Mouse (Mus musculus) liver, embryonic 15.5 days (tissue): ENCODE data around the gene Pex7. TPM values are rescaled to one million over a fixed set of nuclear protein-coding genes. Genes with fewer than 3 reads are reported as not detected.

Experiments
- ATAC-seq: fragments of 200-750 bp; cut with Nextera tagmentation; 2 replicates; pipeline ENCODE4 v1.8.0; 2017; ENCODE audit warnings: moderate number of reproducible peaks, mild to moderate bottlenecking, moderate library complexity; ENCODE audit not compliant: insufficient read depth
- H3K27ac ChIP-seq: fragments of 300-500 bp; sonication (generic); replicated peaks from 2 replicates; pipeline ENCODE4 v1.5.1; 2015; ENCODE audit warnings: mild to moderate bottlenecking, inconsistent platforms
- H3K27me3 ChIP-seq: fragments of 300-500 bp; sonication (generic); 2 replicates; pipeline ENCODE4 v1.6.1; 2015; ENCODE audit warnings: mild to moderate bottlenecking, inconsistent platforms
- H3K36me3 ChIP-seq: fragments of 300-500 bp; sonication (generic); replicated peaks from 2 replicates; pipeline ENCODE4 v1.6.1; 2015; ENCODE audit warnings: moderate library complexity, mild to moderate bottlenecking, inconsistent platforms
- H3K4me1 ChIP-seq: fragments of 300-500 bp; sonication (generic); replicated peaks from 2 replicates; pipeline ENCODE4 v1.6.1; 2015; ENCODE audit warnings: inconsistent platforms
- H3K4me2 ChIP-seq: fragments of 300-500 bp; sonication (generic); 2 replicates; pipeline ENCODE4 v1.6.1; 2015; ENCODE audit warnings: moderate library complexity, mild to moderate bottlenecking, inconsistent platforms
- H3K4me3 ChIP-seq: fragments of 300-500 bp; sonication (generic); replicated peaks from 2 replicates; pipeline ENCODE4 v1.5.1; 2015; ENCODE audit warnings: mild to moderate bottlenecking, inconsistent platforms
- H3K9ac ChIP-seq: fragments of 300-500 bp; sonication (generic); 2 replicates; pipeline ENCODE4 v1.6.1; 2015; ENCODE audit warnings: moderate library complexity, mild to moderate bottlenecking, inconsistent platforms
- H3K9me3 ChIP-seq: fragments of 300-500 bp; sonication (generic); replicated peaks from 2 replicates; pipeline ENCODE4 v1.6.1; 2016; ENCODE audit warnings: inconsistent platforms
- WGBS: fragments of 180-500 bp; shearing (Covaris S2); methylation state at CpG from one replicate; pipeline ENCODE4 v1.1.7; 2015; ENCODE audit warnings: mixed read lengths; ENCODE audit not compliant: insufficient replicate concordance; 5-methylcytosine and 5-hydroxymethylcytosine counted together
- polyA plus RNA-seq: library from polyadenylated mRNA; unstranded; fragments of >200 nt; fragmentation: Nextera tagmentation; extraction: Ambion mirVana; gene quantifications from 2 replicates; pipeline ENCODE4 v1.2.1, GENCODE M21; 2015

Pex7 gene
- polyA plus RNA-seq = 27.7 and 28.9 TPM in 2 replicates

GRCm38 (mm10) chr10:19907246-19907804 lies at the start of gene Pex7:
Pex7 (minus strand) TSS chr10:19907689.
- Histone ChIP-seq H3K9ac (peak within 1 kb of the TSS; percentile 86), H3K9me3 (no peaks in the 10 kb centered on the region), H3K27ac (peak within 1 kb of the TSS; percentile 88), H3K27me3 (no peaks in the 10 kb centered on the region), H3K4me1 (peaks cover 9% of the 10 kb centered on the region; the same call in 1 of the 2 replicates), H3K4me2 (peak within 1 kb of the TSS; percentile 62), H3K4me3 (peak within 1 kb of the TSS; percentile 85), H3K36me3 (no peaks in the 10 kb centered on the region)
- under 1% methylated on average over 60 of the region's 60 CpGs for WGBS
- peak; percentile 97 for ATAC-seq

DNA sequence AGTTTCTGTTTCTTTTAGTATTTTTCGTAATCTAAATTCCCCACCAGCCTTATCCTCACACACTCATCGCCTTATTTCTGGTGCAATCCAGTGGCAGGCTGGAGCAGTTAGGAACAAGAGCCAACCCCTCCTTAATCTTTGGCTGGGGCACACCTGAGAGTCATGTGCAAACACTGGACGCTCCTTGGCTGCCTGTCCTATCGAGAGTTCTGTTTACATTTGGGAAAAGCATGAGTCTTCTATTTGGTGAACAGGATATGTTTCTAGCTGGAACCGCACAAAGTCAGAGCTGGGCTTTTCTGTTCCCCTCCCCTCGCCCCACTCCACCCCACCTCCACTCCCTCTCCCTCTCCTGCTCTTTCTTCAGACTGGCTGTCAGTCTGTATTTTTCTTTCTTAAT lies 49.3 kb upstream of the Pex7 start:
- Histone ChIP-seq H3K27ac (no peak overlapping the region), H3K9ac (no peak overlapping the region), H3K9me3 (no peaks in the 10 kb centered on the region), H3K36me3 (no peaks in the 10 kb centered on the region), H3K27me3 (no peaks in the 10 kb centered on the region), H3K4me3 (no peak overlapping the region), H3K4me2 (no peak overlapping the region), H3K4me1 (peaks cover 28% of the 10 kb centered on the region)
- 47% methylated on average over 6 of the region's 6 CpGs for WGBS
- no peak for ATAC-seq

- no peaks in the 10 kb centered on the region for H3K27me3 ChIP-seq
- H3K4me1 ChIP-seq = peaks cover 28% of the 10 kb centered on the region
- H3K9ac ChIP-seq = no peak overlapping the region
- H3K4me3 ChIP-seq = no peak overlapping the region
- H3K36me3 ChIP-seq = no peaks in the 10 kb centered on the region
- no peak overlapping the region for H3K27ac ChIP-seq
- H3K9me3 ChIP-seq = no peaks in the 10 kb centered on the region
- H3K4me2 ChIP-seq = no peak overlapping the region
- WGBS = 75% methylated on average over 6 of the region's 6 CpGs
- ATAC-seq = no peak
Measured at GRCm38 (mm10) chr10:19955817-19956216, 48.3 kb upstream of the Pex7 start.

DNA sequence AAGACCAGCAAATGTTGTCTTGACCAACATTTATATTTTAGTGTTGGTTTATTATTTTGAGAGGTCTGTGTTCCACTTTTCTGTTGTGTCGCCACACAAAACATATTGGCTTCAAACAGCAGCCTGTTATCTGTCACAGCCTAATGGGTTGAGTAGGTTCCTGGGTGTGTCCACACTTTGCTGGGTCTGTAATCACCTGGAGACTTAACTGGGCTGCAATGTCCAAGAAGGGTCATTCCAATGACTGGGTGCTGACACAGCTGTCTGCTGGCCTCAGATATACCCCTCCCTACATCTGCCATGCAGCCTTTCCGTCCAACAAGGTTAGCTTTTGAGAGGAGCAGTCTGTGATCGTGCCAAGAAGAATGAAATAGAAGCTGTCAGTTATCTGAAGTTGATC lies 47.1 kb upstream of the Pex7 start:
- H3K9ac ChIP-seq = no peak overlapping the region
- H3K27me3 ChIP-seq = no peaks in the 10 kb centered on the region
- no peak for ATAC-seq
- no peaks in the 10 kb centered on the region for H3K9me3 ChIP-seq
- no peaks in the 10 kb centered on the region for H3K36me3 ChIP-seq
- 38% methylated on average over 3 of the region's 3 CpGs for WGBS
- no peak overlapping the region for H3K4me3 ChIP-seq
- H3K27ac ChIP-seq = no peak overlapping the region
- peaks cover 28% of the 10 kb centered on the region for H3K4me1 ChIP-seq
- no peak overlapping the region for H3K4me2 ChIP-seq

DNA sequence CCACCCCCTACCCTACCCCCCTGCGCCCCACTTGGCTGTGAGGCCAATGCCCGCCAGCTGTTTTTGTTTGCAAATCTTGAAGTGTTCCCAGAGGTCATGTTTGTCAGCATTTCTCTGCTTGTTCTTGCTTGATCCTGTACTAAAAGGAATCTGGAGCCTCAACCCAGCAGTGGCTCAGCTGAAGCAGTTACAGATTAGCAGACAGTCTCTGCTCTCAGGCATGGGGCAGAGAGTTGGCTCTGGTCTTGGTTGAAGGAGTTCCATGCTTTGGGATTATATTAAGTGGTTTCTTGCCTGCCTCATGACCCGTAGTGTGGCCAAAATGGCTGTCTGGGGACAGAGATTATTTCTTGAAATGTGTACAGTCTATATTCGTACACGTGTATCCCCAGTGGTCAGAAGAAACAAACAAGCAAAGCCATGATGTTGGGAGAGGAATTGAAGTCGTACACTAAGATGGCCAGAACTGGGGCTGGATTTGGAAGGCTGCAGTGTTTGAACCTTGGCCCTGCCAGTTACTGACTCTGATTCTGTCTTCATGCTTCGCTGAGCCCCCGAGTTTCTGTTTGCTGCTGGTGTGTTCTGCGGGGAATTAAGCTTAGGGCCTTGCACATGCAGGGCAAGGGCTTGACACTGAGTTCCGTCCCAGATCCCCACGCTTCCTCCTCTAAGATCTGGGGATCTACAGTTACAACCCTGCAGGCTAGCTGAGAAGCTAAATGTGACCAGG lies 45.7 kb upstream of the Pex7 start:
- no peaks in the 10 kb centered on the region for H3K27me3 ChIP-seq
- H3K27ac ChIP-seq = no peak overlapping the region
- no peak for ATAC-seq
- H3K4me2 ChIP-seq = no peak overlapping the region
- no peak overlapping the region for H3K4me3 ChIP-seq
- H3K9ac ChIP-seq = no peak overlapping the region
- peaks cover 30% of the 10 kb centered on the region for H3K4me1 ChIP-seq
- WGBS = 72% methylated on average over 11 of the region's 11 CpGs
- H3K36me3 ChIP-seq = no peaks in the 10 kb centered on the region
- H3K9me3 ChIP-seq = no peaks in the 10 kb centered on the region

DNA sequence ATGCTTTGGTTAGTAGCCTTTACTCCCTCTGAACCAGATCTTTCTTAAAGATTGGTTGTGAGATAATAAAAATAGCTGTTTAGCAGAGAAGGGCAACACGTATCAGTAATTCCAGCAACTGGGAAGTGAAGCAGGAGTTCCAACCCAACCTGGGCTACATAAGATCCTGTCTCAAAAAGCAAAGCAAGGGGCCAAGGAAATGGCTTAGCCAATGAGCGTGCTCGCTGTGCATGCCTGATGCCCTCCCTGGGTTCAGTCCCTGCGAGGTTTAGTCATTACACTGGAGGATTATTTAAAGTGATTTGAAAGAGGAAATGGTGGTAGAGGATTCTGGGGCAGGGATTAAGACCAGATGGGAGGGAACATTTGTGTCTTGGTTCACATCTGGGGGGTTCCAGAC lies 41.6 kb upstream of the Pex7 start:
- no peak overlapping the region for H3K27ac ChIP-seq
- ATAC-seq = no peak
- H3K4me3 ChIP-seq = no peak overlapping the region
- 72% methylated on average over 4 of the region's 4 CpGs for WGBS
- H3K4me1 ChIP-seq = peaks cover 9% of the 10 kb centered on the region
- H3K36me3 ChIP-seq = no peaks in the 10 kb centered on the region
- no peaks in the 10 kb centered on the region for H3K27me3 ChIP-seq
- no peak overlapping the region for H3K4me2 ChIP-seq
- no peak overlapping the region for H3K9ac ChIP-seq
- no peaks in the 10 kb centered on the region for H3K9me3 ChIP-seq

- H3K4me3 ChIP-seq = no peak overlapping the region
- peaks cover 7% of the 10 kb centered on the region; the same call in 1 of the 2 replicates for H3K4me1 ChIP-seq
- no peak overlapping the region for H3K27ac ChIP-seq
- ATAC-seq = no peak
- WGBS = 77% methylated on average over 11 of the region's 11 CpGs
- H3K9ac ChIP-seq = no peak overlapping the region
- H3K4me2 ChIP-seq = no peak overlapping the region
- H3K9me3 ChIP-seq = no peaks in the 10 kb centered on the region
- H3K36me3 ChIP-seq = no peaks in the 10 kb centered on the region
- H3K27me3 ChIP-seq = no peaks in the 10 kb centered on the region
Measured at GRCm38 (mm10) chr10:19948381-19948780, 40.9 kb upstream of the Pex7 start.

- H3K9me3 ChIP-seq = no peaks in the 10 kb centered on the region
- no peak overlapping the region for H3K4me3 ChIP-seq
- H3K27me3 ChIP-seq = no peaks in the 10 kb centered on the region
- 73% methylated on average over 5 of the region's 5 CpGs for WGBS
- peaks cover 4% of the 10 kb centered on the region; the same call in 1 of the 2 replicates for H3K4me1 ChIP-seq
- no peak overlapping the region for H3K9ac ChIP-seq
- H3K27ac ChIP-seq = no peak overlapping the region
- no peak overlapping the region for H3K4me2 ChIP-seq
- ATAC-seq = no peak
- H3K36me3 ChIP-seq = no peaks in the 10 kb centered on the region
Measured at GRCm38 (mm10) chr10:19947901-19948300, 40.4 kb upstream of the Pex7 start.

GRCm38 (mm10) chr10:19947441-19947840 lies 40.0 kb upstream of the Pex7 start:
- 73% methylated on average over 10 of the region's 10 CpGs for WGBS
- H3K9me3 ChIP-seq = no peaks in the 10 kb centered on the region
- no peaks in the 10 kb centered on the region for H3K36me3 ChIP-seq
- no peak overlapping the region for H3K27ac ChIP-seq
- no peak overlapping the region for H3K4me2 ChIP-seq
- H3K4me3 ChIP-seq = no peak overlapping the region
- no peak for ATAC-seq
- 0 out of 2 replicates have a peak, but pooled peaks cover 2% of the 10 kb centered on the region for H3K4me1 ChIP-seq
- H3K27me3 ChIP-seq = no peaks in the 10 kb centered on the region
- no peak overlapping the region for H3K9ac ChIP-seq

- no peak overlapping the region for H3K27ac ChIP-seq
- no peak overlapping the region for H3K4me3 ChIP-seq
- no peaks in the 10 kb centered on the region for H3K36me3 ChIP-seq
Measured at GRCm38 (mm10) chr10:19946644-19947043, 39.2 kb upstream of the Pex7 start.

DNA sequence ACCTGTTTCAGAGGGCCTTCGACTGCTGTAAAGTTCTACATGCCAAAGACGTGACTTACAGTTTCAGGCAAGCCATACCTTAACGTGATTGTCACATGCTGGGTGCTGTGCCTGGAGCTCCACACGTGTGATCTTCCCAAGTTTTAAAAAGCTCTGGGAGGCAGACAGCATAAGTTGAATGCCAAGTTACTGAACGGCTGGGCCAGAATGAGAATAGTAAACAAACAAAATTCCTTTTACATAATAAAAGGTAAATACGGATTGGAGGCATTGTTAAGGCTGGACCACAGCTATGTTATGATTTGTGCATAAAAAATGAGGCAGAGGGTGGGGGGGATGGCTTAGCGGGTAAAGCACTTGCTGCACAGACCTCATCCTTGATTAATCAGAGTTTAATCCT lies 38.2 kb upstream of the Pex7 start:
- Histone ChIP-seq H3K27ac (no peak overlapping the region), H3K9me3 (no peaks in the 10 kb centered on the region), H3K4me2 (no peak overlapping the region), H3K4me3 (no peak overlapping the region), H3K9ac (no peak overlapping the region), H3K4me1 (0 out of 2 replicates have a peak, but pooled peaks cover 2% of the 10 kb centered on the region), H3K27me3 (no peaks in the 10 kb centered on the region), H3K36me3 (no peaks in the 10 kb centered on the region)
- no peak for ATAC-seq
- WGBS = 61% methylated on average over 7 of the region's 7 CpGs

More at GRCm38 (mm10) chr10:19946644-19947043, 39.2 kb upstream of the Pex7 start:
- WGBS = 71% methylated on average over 6 of the region's 6 CpGs
- Histone ChIP-seq H3K9ac (no peak overlapping the region), H3K9me3 (no peaks in the 10 kb centered on the region), H3K27me3 (no peaks in the 10 kb centered on the region), H3K4me2 (no peak overlapping the region), H3K4me1 (0 out of 2 replicates have a peak, but pooled peaks cover 2% of the 10 kb centered on the region)
- no peak for ATAC-seq
